Mouse (Mus musculus): ENCODE measurements around the gene Synj2. TPM values are rescaled to one million over a fixed set of nuclear protein-coding genes. Genes with fewer than 3 reads are reported as not detected.
"Not testable (repeated sequence)": the region's sequence is repeated elsewhere in the genome, so short reads cannot be mapped to it uniquely, and the experiment has no call there.

Synj2 gene
- total RNA-seq, 2 experiments from 2014 or later: 3.6 to 5.1 TPM

- not testable (repeated sequence) for ATAC-seq (ENCODE audit: poor library complexity, severe bottlenecking)
Measured at GRCm38 (mm10) chr17:6021374-6021789, 80.3 kb downstream of the Synj2 start.

DNA sequence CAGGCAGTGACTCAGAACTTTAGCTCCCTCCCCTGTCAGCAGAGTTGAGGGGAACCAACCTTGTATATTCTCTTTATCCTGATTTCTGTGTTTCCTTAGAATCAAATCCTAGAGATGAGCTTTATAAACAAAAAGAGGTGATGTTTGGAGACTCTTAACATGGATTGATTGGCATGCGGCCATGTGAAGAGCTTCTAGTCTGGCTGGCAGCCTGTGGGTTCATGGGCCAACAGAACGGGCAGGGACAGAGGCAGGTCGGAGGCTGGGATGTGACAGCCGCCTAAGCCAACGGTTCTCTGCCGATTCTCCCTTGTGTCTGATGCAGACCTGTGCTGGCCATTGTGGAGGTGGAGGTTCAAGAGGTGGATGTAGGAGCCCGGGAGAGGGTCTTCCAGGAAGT, 84.8 kb downstream of the Synj2 start:
- no peak for ATAC-seq (ENCODE audit: poor library complexity, severe bottlenecking)

DNA sequence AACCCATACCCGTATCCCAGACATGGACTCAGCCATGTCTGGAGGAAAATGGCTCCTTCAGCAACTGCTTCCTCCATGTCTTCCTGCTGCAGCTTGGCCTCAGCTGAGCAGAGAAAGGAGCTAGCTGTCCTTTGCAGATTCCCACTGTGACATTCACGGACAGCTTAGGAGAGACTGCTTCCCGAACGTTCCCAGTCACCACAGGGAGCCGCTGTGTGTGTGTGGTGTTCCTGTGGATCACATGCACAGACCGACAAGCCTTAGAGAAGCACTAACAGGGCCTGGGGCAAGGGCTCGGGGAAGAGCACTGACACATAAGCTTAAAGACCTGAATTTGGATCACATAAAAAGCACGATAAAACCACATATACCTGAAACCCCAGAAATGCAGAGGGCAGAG, 94.6 kb downstream of the Synj2 start:
- ATAC-seq (ENCODE audit: poor library complexity, severe bottlenecking): no peak

- no peak for ATAC-seq (ENCODE audit: poor library complexity, severe bottlenecking)
Measured at GRCm38 (mm10) chr17:6036458-6036857, 95.4 kb downstream of the Synj2 start.

DNA sequence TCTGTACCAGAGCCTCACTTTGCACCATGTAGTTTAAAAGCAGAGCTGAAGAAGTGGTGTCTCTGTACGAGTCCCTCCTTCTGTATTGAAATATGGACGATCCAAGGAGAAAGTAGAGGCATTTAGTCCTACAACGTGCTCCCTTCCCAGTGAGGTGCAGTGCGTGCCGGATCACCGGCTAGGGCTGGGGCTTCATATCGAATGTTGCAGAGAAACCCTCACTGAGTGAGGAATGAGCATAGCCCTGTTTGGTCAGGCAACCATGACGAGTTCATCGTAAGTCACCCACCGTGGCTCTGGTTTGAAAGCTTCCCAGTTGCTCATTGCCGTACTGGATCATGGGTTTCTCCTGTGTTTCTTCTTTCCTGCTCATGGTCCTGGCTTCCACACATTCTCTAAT, 95.8 kb downstream of the Synj2 start:
- ATAC-seq (ENCODE audit: poor library complexity, severe bottlenecking): no peak

DNA sequence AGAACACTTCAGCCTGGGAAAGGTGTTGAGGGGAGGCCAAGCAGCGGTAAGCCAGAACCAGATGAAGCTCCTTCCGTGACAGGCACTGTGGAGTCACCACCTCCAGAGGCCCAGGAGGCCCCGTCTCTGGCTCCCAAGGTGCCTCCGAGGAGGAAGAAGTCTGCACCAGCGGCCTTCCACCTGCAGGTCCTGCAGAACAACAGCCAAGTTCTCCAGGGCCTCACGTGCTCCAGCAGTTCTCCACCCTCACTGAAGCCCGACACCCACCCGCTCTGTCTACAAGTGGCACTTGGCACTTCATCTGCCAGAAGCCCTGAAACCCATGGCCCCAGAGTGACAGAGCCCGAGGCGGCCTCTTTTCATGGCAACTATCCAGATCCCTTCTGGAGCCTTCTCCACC, 96.4 kb downstream of the Synj2 start:
- ATAC-seq (ENCODE audit: poor library complexity, severe bottlenecking): no peak

DNA sequence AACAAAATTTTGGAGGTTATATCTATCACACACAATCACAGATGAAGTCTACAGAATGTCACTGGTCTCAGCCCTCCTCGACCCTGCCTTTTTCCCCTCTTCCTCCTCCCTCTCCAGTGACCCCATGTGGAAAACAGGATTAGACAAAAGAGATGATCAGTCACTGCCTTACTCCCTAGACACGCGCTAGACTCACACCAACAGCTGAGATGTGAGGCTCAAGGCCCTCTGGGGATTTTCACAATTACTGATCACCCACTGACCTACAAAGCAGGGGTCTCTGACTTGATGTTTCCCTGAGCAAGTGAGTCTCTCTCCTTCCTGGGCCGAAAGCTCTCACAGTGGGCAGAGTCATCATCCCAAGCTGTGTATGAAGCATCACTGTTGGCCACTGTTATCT, 111.7 kb downstream of the Synj2 start:
- no peak for ATAC-seq (ENCODE audit: poor library complexity, severe bottlenecking)

DNA sequence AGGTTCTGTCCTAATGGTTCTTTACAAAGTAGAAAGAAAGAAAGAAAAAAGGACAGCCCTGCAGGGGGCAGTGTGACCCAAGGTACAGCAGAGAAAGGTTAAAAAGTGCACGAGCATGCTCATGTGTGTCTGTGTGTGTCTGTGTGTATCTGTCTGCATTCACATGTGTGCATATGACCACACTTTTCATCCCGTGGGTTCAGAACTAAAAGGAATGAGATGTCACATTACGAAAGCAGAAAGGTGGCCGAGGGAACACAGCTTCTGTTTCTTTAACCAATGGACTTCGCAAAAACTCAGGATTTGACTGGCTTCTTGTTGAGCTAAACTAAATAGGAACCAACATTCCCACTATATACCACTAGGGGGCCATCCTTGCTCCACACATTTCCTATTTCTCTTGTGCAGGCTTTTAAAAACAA, 113.9 kb downstream of the Synj2 start:
- peak; percentile 82 for ATAC-seq (ENCODE audit: poor library complexity, severe bottlenecking)

DNA sequence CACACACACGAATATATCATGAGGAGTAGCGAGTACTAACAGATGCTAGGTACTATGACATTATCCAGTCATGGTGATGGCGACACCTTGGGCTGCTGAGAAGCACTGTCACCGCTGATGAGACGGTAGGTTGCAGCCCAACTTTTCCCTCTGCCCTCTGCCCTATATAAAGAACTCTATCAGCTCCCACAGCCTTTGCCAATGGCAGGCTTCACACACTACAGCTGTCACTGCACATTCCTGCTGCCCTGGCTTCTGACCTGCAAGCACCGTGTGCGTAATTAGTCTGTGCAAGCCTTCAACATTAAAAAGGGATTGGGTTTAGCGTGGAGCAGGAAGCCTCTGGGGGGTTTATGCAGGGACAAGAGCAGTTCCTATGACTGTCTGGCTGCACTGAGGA, 121.7 kb downstream of the Synj2 start:
- ATAC-seq (ENCODE audit: poor library complexity, severe bottlenecking): no peak

- ATAC-seq (ENCODE audit: poor library complexity, severe bottlenecking): no peak
Measured at GRCm38 (mm10) chr17:6063532-6063931, 122.5 kb downstream of the Synj2 start.

DNA sequence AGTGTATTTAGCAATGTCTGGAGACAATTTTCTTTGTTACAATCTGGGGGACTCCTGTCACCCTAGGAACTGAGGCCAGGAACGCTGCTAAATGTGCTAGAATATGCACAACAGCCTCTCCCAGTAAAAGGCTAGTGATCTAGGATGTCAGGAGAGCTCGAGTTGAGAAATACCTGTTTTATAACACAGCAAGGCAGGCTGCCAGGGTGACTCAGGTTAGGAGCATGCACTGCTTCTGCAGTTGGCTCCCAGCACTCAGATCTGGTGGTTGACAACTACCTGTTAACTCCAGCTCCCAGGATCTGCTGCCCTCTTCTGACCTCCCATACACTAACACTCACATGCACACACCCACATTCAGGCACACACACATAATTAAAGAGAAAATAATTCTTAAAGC, 124.9 kb downstream of the Synj2 start:
- no peak for ATAC-seq (ENCODE audit: poor library complexity, severe bottlenecking)

DNA sequence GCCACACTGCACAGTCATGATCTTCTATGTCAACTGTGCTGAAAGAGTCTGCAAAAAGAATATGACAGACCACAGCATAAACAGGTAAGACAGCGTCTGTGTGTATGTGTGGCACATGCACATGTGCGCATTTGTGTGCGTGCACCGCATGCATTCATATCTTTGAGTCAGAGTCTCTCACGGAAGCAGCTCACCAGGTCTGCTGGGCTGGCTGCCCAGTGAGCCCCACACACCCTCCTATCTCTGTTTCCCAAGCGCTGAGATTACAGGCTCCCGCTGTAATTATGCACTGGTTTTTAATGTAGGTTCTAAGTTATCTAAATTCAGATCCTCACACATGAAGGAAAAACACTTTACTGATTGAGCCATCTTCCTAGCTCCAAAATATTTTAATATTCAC, 126.5 kb downstream of the Synj2 start:
- ATAC-seq (ENCODE audit: poor library complexity, severe bottlenecking): no peak

- no peak for ATAC-seq (ENCODE audit: poor library complexity, severe bottlenecking)
Measured at GRCm38 (mm10) chr17:6069866-6070265, 128.8 kb downstream of the Synj2 start.

DNA sequence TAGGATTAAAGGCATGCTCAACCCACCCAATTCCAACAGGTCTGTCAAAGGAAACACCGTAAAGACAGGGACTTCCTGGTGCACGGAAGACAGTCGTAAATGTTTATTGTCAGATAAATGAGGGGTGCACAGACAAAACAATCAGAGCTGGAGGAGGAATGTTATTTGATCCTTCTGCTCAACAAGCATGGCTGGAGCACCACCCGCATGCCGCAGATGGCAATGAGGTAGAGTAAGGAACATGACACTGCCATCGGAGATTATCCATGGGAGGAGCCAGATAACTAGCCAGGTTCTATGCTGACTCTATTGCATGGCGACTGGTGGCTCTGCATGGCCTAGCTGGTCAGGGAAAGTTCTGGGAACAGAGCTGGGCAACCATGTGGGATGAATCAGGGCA, 132.3 kb downstream of the Synj2 start:
- no peak for ATAC-seq (ENCODE audit: poor library complexity, severe bottlenecking)

DNA sequence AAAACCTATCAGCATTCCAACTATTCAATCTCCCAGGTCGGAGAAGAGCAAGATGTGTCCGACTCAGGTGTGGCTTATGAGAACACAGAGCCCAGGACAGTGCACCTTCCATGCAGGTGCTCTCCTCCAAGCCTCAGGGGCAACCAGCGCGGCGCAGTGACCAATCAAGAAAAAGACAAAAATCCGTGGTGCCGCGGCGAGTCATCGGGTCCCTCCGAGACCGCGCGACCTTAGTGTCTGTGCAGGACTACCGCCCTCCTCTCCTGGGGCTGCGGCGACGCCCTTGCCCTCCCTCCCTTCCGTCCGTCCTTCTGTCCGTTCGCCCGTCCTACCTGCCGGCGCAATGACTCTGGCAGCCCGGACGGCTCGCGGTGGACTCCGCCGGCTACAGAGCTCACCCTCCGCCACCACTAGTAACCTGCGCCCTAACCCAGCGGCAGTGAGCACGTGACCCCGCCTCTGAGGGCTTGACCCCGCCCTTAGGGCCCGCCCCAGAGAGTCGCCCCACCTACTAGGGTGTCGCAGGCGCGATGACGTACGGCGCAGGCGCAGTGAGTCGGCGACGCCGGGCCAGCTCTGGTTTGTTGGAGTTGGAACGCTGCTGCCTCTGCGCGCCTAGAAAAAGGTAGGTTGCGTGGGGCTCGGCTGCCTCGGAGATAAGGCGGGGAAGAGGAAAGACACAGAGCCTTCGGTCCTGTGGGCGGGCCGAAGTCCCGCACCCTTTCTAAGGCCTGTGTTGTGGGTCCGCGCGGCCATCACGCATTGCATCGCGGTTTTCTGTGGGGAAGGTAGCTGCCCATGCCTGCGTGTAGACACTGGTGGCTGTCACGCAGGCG, 138.4 kb downstream of the Synj2 start, which contains the start of the genes Serac1 and Gtf2h5:
Gene Serac1, minus strand, starts transcription at position 455 of the 836 bp plus-strand sequence.
Gene Gtf2h5, plus strand, starts transcription at position 500 of the 836 bp plus-strand sequence.
- peak; percentile 94 for ATAC-seq (ENCODE audit: poor library complexity, severe bottlenecking)

- ATAC-seq (ENCODE audit: poor library complexity, severe bottlenecking): no peak
Measured at GRCm38 (mm10) chr17:6083323-6083890, 142.3 kb downstream of the Synj2 start.

DNA sequence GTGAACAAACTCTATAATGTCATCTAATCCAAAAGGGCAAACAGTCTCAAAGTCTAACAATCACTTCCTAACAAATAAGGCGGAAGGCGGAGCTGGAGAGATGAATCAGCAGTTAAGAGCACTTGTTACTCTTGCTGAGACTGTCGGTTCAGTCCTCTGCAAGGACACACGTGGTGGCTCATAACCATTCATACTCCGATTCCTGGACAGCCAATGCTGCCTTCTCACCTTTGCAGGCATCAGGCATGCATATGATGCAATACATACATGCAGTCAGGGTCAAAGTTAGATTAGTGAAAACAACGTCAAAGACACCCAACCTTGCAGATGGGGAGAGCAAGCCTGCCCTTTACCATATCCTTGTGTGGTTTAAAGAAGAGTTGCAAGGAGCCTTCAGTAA, 150.5 kb downstream of the Synj2 start:
- no peak for ATAC-seq (ENCODE audit: poor library complexity, severe bottlenecking)

Other genes starting within 250 kb of the Synj2 start
- gene Snx9, start 100.0 kb upstream of the Synj2 start, total RNA-seq (2015): 51.4 and 51.8 TPM in 2 replicates
- 36.6 and 37.1 TPM in 2 replicates for gene Snx9, start 100.0 kb upstream of the Synj2 start, total RNA-seq (2017)
- gene Serac1, start 138.5 kb downstream of the Synj2 start, total RNA-seq (2015): 1.2 and 2.1 TPM in 2 replicates
- gene Serac1, start 138.5 kb downstream of the Synj2 start, total RNA-seq (2017): 4.9 and 5.7 TPM in 2 replicates
- gene Gtf2h5, start 138.5 kb downstream of the Synj2 start, total RNA-seq (2015): 73.4 and 75.0 TPM in 2 replicates
- 51.6 and 62.5 TPM in 2 replicates for gene Gtf2h5, start 138.5 kb downstream of the Synj2 start, total RNA-seq (2017)
- 9.0 and 9.8 TPM in 2 replicates for gene Tulp4, start 165.2 kb downstream of the Synj2 start, total RNA-seq (2015)
- gene Tulp4, start 165.2 kb downstream of the Synj2 start, total RNA-seq (2017): 13.2 and 17.5 TPM in 2 replicates

Measured in megakaryocyte, adult 5-6 weeks (primary cell).